Mouse (Mus musculus): Measurements from ENCODE around the gene Csf1.

The Csf1 gene

GRCm38 (mm10) chr3:107759929-107760581 is at the start of gene Csf1:
Gene Csf1, minus strand, starts transcription at chr3:107760469.
- DNase-seq (ENCODE audit: low read depth, low spot score), result peak; percentile 20

GRCm38 (mm10) chr3:107808013-107808750 is 47.9 kb upstream of the Csf1 start:
- DNase-seq (ENCODE audit: low read depth, low spot score), result peak; percentile 36

GRCm38 (mm10) chr3:107807386-107807974 is 47.2 kb upstream of the Csf1 start:
- DNase-seq (ENCODE audit: low read depth, low spot score), result no peak

GRCm38 (mm10) chr3:107806916-107807315 is 46.6 kb upstream of the Csf1 start:
- DNase-seq (ENCODE audit: low read depth, low spot score), result no peak

GRCm38 (mm10) chr3:107804799-107805198 is 44.5 kb upstream of the Csf1 start:
- no peak for DNase-seq (ENCODE audit: low read depth, low spot score)

GRCm38 (mm10) chr3:107802185-107802946 is 42.1 kb upstream of the Csf1 start:
- no peak for DNase-seq (ENCODE audit: low read depth, low spot score)

GRCm38 (mm10) chr3:107798946-107799345 is 38.7 kb upstream of the Csf1 start:
- no peak for DNase-seq (ENCODE audit: low read depth, low spot score)

- DNase-seq (ENCODE audit: low read depth, low spot score), result no peak
These were observed 36.1 kb upstream of the Csf1 start for GRCm38 (mm10) chr3:107796191-107796983.

- no peak for DNase-seq (ENCODE audit: low read depth, low spot score)
These were observed 34.6 kb upstream of the Csf1 start for GRCm38 (mm10) chr3:107794890-107795289.

- peak; percentile 34 for DNase-seq (ENCODE audit: low read depth, low spot score)
These were observed 33.3 kb upstream of the Csf1 start for GRCm38 (mm10) chr3:107793300-107794201.

- DNase-seq (ENCODE audit: low read depth, low spot score), result no peak
These were observed 32.5 kb upstream of the Csf1 start for GRCm38 (mm10) chr3:107792736-107793135.

GRCm38 (mm10) chr3:107790766-107791303 is 30.6 kb upstream of the Csf1 start:
- no peak for DNase-seq (ENCODE audit: low read depth, low spot score)

GRCm38 (mm10) chr3:107790227-107790626 is 30.0 kb upstream of the Csf1 start:
- DNase-seq (ENCODE audit: low read depth, low spot score), result no peak

- DNase-seq (ENCODE audit: low read depth, low spot score), result no peak
These were observed 28.6 kb upstream of the Csf1 start for GRCm38 (mm10) chr3:107788885-107789284.

GRCm38 (mm10) chr3:107787613-107788501 is 27.6 kb upstream of the Csf1 start:
- DNase-seq (ENCODE audit: low read depth, low spot score), result no peak

GRCm38 (mm10) chr3:107786980-107787612 is 26.8 kb upstream of the Csf1 start:
- no peak for DNase-seq (ENCODE audit: low read depth, low spot score)

GRCm38 (mm10) chr3:107786344-107786743 is 26.1 kb upstream of the Csf1 start:
- DNase-seq (ENCODE audit: low read depth, low spot score), result no peak

- no peak for DNase-seq (ENCODE audit: low read depth, low spot score)
These were observed 25.3 kb upstream of the Csf1 start for GRCm38 (mm10) chr3:107785546-107785945.

Measured in brain, embryonic 18.5 days (tissue).